Mouse (Mus musculus) brain, embryonic 14.5 days (tissue): ENCODE measurements around the gene Dusp28.
"Not testable (repeated sequence)": the region's sequence is repeated elsewhere in the genome, so short reads cannot be mapped to it uniquely, and the experiment has no call there.

Experiments
- CTCF ChIP-seq: fragments of 200-500 bp; IDR thresholded peaks from 2 replicates; pipeline ENCODE4 v1.5.1; 2012; ENCODE audit warnings: inconsistent platforms, mild to moderate bottlenecking, moderate library complexity, borderline replicate concordance; ENCODE audit not compliant: insufficient read depth, insufficient read length; ENCODE audit errors: extremely low read depth
- POLR2A ChIP-seq: fragments of 200-500 bp; IDR thresholded peaks from 2 replicates; pipeline ENCODE4 v1.6.1; 2012; ENCODE audit warnings: mild to moderate bottlenecking, inconsistent platforms, borderline replicate concordance; ENCODE audit not compliant: poor library complexity, insufficient read depth, insufficient read length, severe bottlenecking; ENCODE audit errors: extremely low read depth

GRCm38 (mm10) chr1:92956571-92957335, 50.0 kb downstream of the Dusp28 start:
- TF ChIP-seq CTCF, POLR2A: not testable (repeated sequence)
